Mouse (Mus musculus): ENCODE results near the gene Timp2. TPM values are rescaled to one million over a fixed set of nuclear protein-coding genes. Genes with fewer than 3 reads are reported as not detected.
"Not testable (repeated sequence)": the region's sequence is repeated elsewhere in the genome, so short reads cannot be mapped to it uniquely, and the experiment has no call there.

Timp2 gene
- total and polyA plus RNA-seq, 3 experiments, result not detected

DNA sequence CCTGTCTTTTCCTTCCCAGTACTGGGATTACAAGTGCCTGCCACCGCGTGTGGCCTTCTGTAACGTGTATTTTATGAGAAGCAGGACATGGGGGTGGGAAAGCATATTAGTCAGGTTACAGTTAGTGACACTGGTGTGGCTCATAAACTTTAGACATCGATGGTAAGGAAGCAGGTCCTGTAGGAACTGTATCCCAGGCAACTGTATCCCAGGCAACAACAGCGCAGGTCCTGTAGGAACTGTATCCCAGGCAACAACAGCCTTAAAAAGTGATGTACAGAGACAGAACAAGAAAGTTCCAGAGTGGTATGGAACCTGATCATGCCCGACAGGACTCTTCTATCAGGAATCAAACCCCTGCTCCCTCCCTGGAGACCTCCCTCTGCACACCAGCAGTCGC lies 34.0 kb downstream of the Timp2 start:
- Histone ChIP-seq H3K9me3 (replicated peaks) (no peaks in the 10 kb centered on the region), H3K36me3 (replicated peaks) (no peaks in the 10 kb centered on the region), H3K27me3 (ENCODE audit: insufficient read depth, low read length) (peaks cover 11% of the 10 kb centered on the region), H3K4me1 (ENCODE audit: insufficient read depth, low read depth, low read length) (no peaks in the 10 kb centered on the region), H3K4me3 (ENCODE audit: low read depth, low read length) (no peak overlapping the region)
- TF ChIP-seq TAL1 (conservative IDR thresholded peaks at IDR 0.05; ENCODE audit: low read depth, low read length) (no peak), GATA2 (IDR thresholded peaks at IDR 0.05; ENCODE audit: borderline replicate concordance, low read depth, low read length) (no peak)
- ATAC-seq (ENCODE audit: extremely low read depth, insufficient number of reproducible peaks, low FRiP score, poor library complexity, severe bottlenecking) (no peak), DNase-seq (ENCODE audit: low spot score) (no peak)

DNA sequence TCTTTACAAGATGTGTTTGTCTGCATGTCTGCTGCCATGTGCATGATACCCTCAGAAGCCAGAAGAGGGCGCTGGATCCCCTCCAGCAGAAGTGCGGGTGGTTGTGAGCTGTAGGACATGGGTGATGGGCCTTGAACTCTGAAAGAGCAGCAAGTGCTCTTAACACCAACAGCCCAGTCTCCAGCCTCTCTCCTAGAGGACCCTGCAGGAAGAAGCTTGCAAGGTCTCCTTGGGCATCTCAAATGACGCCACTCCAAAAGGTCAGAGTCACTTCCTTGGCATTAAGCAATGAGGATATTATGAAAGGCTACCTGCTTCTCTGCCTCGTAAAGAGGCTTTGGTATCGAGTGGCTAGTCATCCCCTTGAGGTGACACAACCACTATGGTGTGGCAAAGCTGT lies 36.9 kb downstream of the Timp2 start:
- H3K4me3 ChIP-seq (ENCODE audit: low read depth, low read length), result no peak overlapping the region
- TF ChIP-seq CTCF (IDR thresholded peaks at IDR 0.05; ENCODE audit: low read depth, low read length) (no peak; the same call in 1 of the 2 replicates), TAL1 (conservative IDR thresholded peaks at IDR 0.05; ENCODE audit: low read depth, low read length) (no peak), GATA2 (IDR thresholded peaks at IDR 0.05; ENCODE audit: borderline replicate concordance, low read depth, low read length) (no peak), POLR2AphosphoS5 (IDR thresholded peaks at IDR 0.05; ENCODE audit: insufficient replicate concordance, low read depth, low read length) (no peak), GATA1 (IDR thresholded peaks at IDR 0.05; ENCODE audit: borderline replicate concordance, low read length) (no peak)
- ATAC-seq (ENCODE audit: extremely low read depth, insufficient number of reproducible peaks, low FRiP score, poor library complexity, severe bottlenecking) (no peak), DNase-seq (ENCODE audit: low spot score) (no peak)
- H3K36me3 ChIP-seq (replicated peaks), result no peaks in the 10 kb centered on the region
- H3K9me3 ChIP-seq (replicated peaks), result no peaks in the 10 kb centered on the region
- H3K27me3 ChIP-seq (ENCODE audit: insufficient read depth, low read length), result peaks cover 16% of the 10 kb centered on the region
- H3K4me1 ChIP-seq (ENCODE audit: insufficient read depth, low read depth, low read length), result no peaks in the 10 kb centered on the region

DNA sequence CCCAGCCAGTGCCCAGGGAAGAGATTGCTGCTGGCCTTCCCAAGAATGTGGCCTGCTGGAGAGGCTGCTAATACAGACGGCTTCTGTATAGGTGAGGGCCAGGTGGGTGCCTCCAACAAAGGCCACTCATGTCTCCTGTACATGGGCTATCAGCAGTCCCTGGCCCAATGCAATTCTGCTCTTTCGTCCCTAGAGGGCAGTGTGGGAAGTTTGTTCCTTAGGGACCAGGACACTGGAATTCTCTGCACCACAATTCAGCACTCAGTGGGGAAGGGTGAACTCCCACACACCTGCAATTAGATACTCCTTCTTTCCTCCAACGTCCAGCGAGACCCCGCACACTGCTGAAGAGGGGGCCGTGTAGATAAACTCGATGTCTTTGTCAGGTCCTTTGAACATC lies 38.4 kb downstream of the Timp2 start:
- H3K36me3 ChIP-seq (replicated peaks), result no peaks in the 10 kb centered on the region
- TF ChIP-seq CTCF (IDR thresholded peaks at IDR 0.05; ENCODE audit: low read depth, low read length) (peak; percentile 98), GATA2 (IDR thresholded peaks at IDR 0.05; ENCODE audit: borderline replicate concordance, low read depth, low read length) (no peak)
- no peak overlapping the region for H3K4me3 ChIP-seq (ENCODE audit: low read depth, low read length)
- peaks cover 13% of the 10 kb centered on the region for H3K27me3 ChIP-seq (ENCODE audit: insufficient read depth, low read length)
- DNase-seq (ENCODE audit: low spot score) (peak; percentile 30), ATAC-seq (ENCODE audit: extremely low read depth, insufficient number of reproducible peaks, low FRiP score, poor library complexity, severe bottlenecking) (peak; percentile 34; the same call in 1 of the 2 replicates)
- no peaks in the 10 kb centered on the region for H3K4me1 ChIP-seq (ENCODE audit: insufficient read depth, low read depth, low read length)
- H3K9me3 ChIP-seq (replicated peaks), result no peaks in the 10 kb centered on the region

DNA sequence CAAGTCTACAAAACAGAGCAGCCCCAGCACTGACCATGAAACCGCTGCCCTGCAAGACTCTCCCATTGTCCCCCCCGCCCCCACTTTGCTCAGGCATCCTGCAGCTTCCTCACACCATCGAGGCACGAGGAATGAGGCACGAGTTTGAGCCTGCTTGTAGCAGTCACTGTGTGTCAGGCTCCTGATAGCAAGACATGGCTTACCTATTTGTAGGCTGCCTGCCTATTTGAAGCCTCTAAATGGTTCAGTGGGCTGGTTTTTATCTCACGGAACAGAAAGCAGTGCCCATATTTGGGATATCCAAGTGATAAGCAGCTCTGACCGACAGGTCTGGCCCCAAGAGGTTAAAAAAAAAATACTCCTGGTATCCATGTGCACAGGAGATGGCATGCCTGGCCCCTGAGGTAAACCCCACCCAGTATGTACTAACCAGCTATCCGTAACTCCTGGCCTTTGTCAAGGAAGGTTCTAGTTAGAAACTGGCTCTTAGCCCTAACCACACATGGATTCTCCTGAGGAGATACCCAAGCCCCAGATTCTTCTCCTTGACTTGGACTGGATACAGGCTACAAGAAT lies 39.2 kb downstream of the Timp2 start:
- DNase-seq (ENCODE audit: low spot score), result no peak
- Histone ChIP-seq H3K9me3 (replicated peaks) (no peaks in the 10 kb centered on the region), H3K27me3 (ENCODE audit: insufficient read depth, low read length) (peaks cover 11% of the 10 kb centered on the region), H3K4me1 (ENCODE audit: insufficient read depth, low read depth, low read length) (no peaks in the 10 kb centered on the region), H3K4me3 (ENCODE audit: low read depth, low read length) (no peak overlapping the region), H3K36me3 (replicated peaks) (no peaks in the 10 kb centered on the region)
- TF ChIP-seq POLR2AphosphoS5 (IDR thresholded peaks at IDR 0.05; ENCODE audit: insufficient replicate concordance, low read depth, low read length) (no peak), GATA1 (IDR thresholded peaks at IDR 0.05; ENCODE audit: borderline replicate concordance, low read length) (no peak), TAL1 (conservative IDR thresholded peaks at IDR 0.05; ENCODE audit: low read depth, low read length) (no peak), GATA2 (IDR thresholded peaks at IDR 0.05; ENCODE audit: borderline replicate concordance, low read depth, low read length) (no peak), CTCF (IDR thresholded peaks at IDR 0.05; ENCODE audit: low read depth, low read length) (no peak)
- no peak for ATAC-seq (ENCODE audit: extremely low read depth, insufficient number of reproducible peaks, low FRiP score, poor library complexity, severe bottlenecking)

DNA sequence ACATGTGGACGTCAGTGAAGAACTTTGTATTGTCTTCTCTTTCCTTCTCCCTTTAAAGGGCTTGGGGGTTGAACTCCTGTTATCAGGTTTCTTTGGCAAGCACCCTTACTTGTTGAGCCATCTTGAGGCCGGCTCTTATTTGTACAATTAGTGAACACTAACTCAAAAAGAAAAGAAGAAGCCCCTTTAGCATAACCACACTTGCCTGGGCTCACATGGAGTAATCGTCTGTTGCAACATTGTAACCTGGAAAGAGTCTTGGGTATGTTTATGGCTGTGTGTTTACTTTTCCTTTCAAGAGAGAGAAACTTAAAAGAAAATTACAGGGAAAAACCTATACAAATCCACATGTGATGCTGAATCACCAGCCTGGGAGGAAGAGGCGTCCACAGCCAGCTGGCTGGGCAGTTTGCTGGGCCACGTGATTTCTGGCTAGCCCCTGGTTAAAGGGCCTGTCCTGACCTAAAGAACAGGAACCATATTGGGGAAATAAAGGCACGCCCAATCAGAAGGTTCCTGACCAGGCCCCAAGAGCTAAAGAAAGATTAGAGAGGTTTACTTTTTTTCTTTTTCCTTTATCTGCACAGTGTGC lies 43.3 kb downstream of the Timp2 start:
- H3K36me3 ChIP-seq (replicated peaks), result no peaks in the 10 kb centered on the region
- H3K27me3 ChIP-seq (ENCODE audit: insufficient read depth, low read length), result peaks cover 12% of the 10 kb centered on the region
- no peaks in the 10 kb centered on the region for H3K4me1 ChIP-seq (ENCODE audit: insufficient read depth, low read depth, low read length)
- ATAC-seq (ENCODE audit: extremely low read depth, insufficient number of reproducible peaks, low FRiP score, poor library complexity, severe bottlenecking) (no peak), DNase-seq (ENCODE audit: low spot score) (no peak)
- TF ChIP-seq CTCF (IDR thresholded peaks at IDR 0.05; ENCODE audit: low read depth, low read length), result no peak
- TF ChIP-seq GATA1 (IDR thresholded peaks at IDR 0.05; ENCODE audit: borderline replicate concordance, low read length), result no peak
- TF ChIP-seq GATA2 (IDR thresholded peaks at IDR 0.05; ENCODE audit: borderline replicate concordance, low read depth, low read length), result no peak
- no peak for TF ChIP-seq TAL1 (conservative IDR thresholded peaks at IDR 0.05; ENCODE audit: low read depth, low read length)
- TF ChIP-seq POLR2AphosphoS5 (IDR thresholded peaks at IDR 0.05; ENCODE audit: insufficient replicate concordance, low read depth, low read length), result no peak
- H3K4me3 ChIP-seq (ENCODE audit: low read depth, low read length), result no peak overlapping the region
- no peaks in the 10 kb centered on the region for H3K9me3 ChIP-seq (replicated peaks)

DNA sequence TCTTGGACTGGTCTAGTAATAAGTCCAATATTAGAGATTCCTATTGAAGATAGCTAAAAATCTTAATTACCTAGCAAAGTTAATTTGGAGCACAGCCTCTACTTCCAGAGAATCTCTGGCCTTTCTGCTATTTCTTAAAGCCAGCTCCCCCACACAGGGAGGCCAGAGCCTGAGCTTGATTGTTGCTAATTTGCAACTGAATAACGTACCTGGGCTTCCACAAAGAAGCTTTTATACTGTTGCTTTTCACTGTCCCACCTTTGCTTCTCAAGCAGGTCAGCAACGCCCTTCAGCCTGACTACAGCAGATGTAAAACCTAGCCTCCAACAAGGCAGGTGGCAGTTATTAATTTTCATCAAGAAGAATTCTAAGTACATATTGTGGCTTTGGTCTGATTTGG lies 47.6 kb downstream of the Timp2 start:
- not testable (repeated sequence) for ATAC-seq (ENCODE audit: extremely low read depth, insufficient number of reproducible peaks, low FRiP score, poor library complexity, severe bottlenecking); DNase-seq (ENCODE audit: low spot score); H3K4me1 ChIP-seq (ENCODE audit: insufficient read depth, low read depth, low read length); H3K9me3 ChIP-seq (replicated peaks); H3K36me3 ChIP-seq (replicated peaks); H3K4me3 ChIP-seq (ENCODE audit: low read depth, low read length)
- H3K27me3 ChIP-seq (ENCODE audit: insufficient read depth, low read length), result peaks cover 15% of the 10 kb centered on the region

DNA sequence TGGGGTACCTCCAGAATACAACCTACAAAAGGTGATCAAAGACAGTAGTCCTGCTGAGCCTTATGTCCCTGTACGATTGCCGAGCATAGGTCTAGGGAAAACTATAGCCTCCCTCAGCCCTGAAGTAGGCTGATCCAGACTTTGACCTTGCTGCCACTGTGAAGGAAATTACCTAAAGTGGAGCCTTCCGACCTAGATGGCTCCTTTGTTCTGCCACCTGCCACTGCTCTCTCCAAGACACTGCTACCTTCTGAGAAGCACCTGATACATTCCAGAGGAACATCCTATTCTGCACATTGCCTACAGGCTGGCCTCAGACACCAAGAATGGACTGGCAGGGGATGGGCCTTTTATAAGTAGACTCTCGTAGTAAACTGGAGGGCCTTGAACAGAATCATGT lies 51.6 kb downstream of the Timp2 start:
- not testable (repeated sequence) for ATAC-seq (ENCODE audit: extremely low read depth, insufficient number of reproducible peaks, low FRiP score, poor library complexity, severe bottlenecking); H3K4me1 ChIP-seq (ENCODE audit: insufficient read depth, low read depth, low read length); H3K4me3 ChIP-seq (ENCODE audit: low read depth, low read length); DNase-seq (ENCODE audit: low spot score); H3K9me3 ChIP-seq (replicated peaks); H3K36me3 ChIP-seq (replicated peaks)
- peaks cover 32% of the 10 kb centered on the region for H3K27me3 ChIP-seq (ENCODE audit: insufficient read depth, low read length)

Measured in G1E (cell line).